Mouse (Mus musculus) lung, adult 18-20 months (tissue): ENCODE measurements around the gene Isoc2a.

Experiments
- DNase-seq, 2 experiments: peaks; one replicate each; pipeline ENCODE4 v3.0.0; 2022; ENCODE audit warnings: mixed read lengths in 2 of 2

Gene Isoc2a

DNA sequence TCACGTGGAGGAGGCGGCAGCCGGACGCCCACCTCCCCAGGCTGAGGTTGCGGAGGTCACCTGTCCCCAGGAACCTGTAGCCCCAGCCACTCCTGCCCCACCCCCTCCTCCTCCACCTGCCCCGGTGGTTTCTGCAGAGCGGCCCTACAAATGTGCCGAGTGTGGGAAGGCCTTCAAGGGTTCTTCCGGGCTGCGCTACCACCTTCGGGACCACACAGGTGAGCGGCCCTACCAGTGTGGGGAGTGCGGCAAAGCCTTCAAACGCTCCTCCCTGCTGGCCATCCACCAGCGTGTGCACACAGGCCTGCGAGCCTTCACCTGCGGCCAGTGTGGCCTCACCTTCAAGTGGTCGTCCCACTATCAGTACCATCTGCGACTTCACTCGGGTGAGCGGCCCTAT is 43.0 kb downstream of the Isoc2a start:
- DNase-seq = no peak

DNA sequence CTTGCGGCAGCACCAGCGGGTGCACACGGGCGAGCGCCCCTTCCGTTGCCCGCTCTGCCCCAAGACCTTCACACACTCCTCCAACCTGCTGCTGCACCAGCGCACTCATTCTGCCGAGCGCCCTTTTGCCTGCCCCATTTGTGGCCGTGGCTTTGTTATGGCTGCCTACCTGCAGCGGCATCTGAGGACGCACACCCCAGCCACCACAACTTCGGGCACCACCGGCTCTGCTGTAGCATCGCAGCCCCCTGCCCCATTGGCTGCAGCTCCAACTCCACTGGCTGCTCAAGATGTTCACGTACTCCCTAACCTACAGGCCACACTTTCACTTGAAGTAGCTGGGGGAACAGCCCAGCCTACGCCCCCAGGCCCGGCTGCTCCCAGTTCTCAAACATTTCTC is 43.5 kb downstream of the Isoc2a start:
- DNase-seq = no peak

- DNase-seq = no peak
Measured at GRCm38 (mm10) chr7:4920976-4921823, 44.2 kb downstream of the Isoc2a start.

GRCm38 (mm10) chr7:4921824-4922482 is 45.0 kb downstream of the Isoc2a start, which contains the start of gene Nat14:
Gene Nat14, plus strand, starts transcription at chr7:4922028.
- no peak for DNase-seq

GRCm38 (mm10) chr7:4922508-4922907 is 45.6 kb downstream of the Isoc2a start:
- DNase-seq = peak; percentile 59 to 71

DNA sequence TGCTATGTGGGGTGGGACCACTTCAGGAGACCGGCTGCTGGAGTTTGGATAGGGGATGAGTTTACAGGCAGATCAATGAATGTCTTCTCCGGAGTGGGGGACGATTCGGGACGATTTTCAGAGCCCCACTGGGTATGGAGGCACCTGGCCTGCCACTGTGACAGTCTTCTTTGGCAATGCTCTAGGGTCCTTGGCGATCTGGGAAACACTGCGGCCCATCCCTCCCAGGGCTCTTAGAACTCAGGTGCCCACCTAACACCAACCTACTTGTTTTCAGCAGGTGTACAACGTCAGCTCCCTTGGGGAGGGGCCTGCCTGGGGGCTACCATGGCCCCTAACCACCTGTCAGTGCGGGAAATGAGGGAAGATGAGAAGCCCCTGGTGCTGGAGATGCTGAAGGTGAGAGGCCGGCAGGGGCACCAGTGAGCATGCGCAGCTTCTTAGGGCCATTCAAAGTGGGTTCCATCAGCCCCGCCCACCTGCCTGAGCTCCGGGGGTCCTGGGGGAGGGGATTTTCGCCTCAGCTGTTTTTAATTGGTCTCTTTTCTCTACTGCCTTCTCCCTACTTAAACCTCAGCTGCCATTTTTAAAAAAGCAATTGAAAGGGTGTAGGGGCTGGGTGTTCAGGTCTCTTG is 46.1 kb downstream of the Isoc2a start:
- no peak for DNase-seq

- DNase-seq = peak in 1 of 2 experiments; percentile 52
Measured at GRCm38 (mm10) chr7:4923586-4924364, 46.8 kb downstream of the Isoc2a start.

DNA sequence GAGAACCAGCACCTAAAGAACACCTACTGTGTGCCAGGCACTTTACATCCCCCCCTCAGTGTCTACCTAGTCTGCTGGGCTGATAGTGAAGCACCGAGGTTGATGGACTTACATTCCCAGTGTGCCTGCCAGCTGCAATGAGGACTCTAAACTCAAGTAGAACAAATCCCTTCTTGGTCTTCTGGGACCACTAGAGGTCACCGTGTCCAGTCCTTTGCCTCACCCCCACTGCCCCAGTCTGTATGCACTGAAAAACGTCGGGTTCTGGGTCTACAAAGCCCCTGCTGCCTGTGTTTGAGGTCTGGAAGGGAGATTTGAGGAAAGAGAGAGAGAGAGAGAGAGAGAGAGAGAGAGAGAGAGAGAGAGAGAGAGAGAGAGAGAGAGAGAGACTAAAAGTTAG is 47.5 kb downstream of the Isoc2a start:
- DNase-seq = no peak

GRCm38 (mm10) chr7:4924891-4925301 is 47.9 kb downstream of the Isoc2a start:
- peak in 1 of 2 experiments; percentile 51 for DNase-seq

GRCm38 (mm10) chr7:4925441-4926381 is 48.8 kb downstream of the Isoc2a start, which contains the start of gene Ssc5d:
Gene Ssc5d, plus strand, starts transcription at chr7:4925785.
- DNase-seq = peak; percentile 26 to 40

DNA sequence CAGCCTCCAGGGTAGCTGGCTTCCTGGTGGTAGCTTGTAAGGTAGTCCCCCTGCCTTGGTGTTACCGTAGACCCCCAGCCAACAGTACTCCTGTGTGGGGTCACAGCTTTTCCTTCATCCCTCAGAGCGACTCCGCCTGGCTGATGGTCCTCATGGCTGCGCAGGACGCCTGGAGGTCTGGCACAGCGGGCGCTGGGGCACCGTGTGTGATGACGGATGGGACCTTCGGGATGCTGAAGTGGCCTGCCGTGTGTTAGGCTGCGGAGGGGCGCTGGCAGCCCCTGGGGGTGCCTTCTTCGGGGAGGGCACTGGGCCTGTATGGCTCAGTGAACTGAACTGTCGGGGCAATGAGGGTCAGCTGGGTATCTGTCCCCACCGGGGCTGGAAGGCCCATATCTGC is 49.9 kb downstream of the Isoc2a start:
- DNase-seq = no peak

DNA sequence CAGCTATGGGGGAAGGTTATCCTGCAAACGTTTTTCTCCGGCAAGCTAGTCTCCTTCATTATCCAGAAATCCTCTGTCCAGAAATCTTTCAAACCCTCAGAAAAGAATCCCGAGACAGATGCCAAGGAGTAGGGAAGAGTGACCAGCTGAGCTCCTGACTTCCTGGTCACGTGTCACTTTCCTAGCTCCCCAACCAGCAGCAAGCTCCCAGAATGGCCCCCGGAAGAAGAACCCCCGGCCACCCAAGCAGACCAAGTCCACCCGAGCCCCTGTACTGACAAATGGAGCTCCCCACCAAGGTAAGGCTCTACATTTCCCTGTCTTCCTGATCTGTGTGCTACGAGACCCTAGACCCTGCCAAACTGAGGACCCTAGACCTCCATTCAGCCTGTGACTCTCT is 50.8 kb downstream of the Isoc2a start:
- no peak for DNase-seq

- no peak for DNase-seq
Measured at GRCm38 (mm10) chr7:4928323-4928722, 51.4 kb downstream of the Isoc2a start.

GRCm38 (mm10) chr7:4933103-4933502 is 56.1 kb downstream of the Isoc2a start:
- no peak for DNase-seq

DNA sequence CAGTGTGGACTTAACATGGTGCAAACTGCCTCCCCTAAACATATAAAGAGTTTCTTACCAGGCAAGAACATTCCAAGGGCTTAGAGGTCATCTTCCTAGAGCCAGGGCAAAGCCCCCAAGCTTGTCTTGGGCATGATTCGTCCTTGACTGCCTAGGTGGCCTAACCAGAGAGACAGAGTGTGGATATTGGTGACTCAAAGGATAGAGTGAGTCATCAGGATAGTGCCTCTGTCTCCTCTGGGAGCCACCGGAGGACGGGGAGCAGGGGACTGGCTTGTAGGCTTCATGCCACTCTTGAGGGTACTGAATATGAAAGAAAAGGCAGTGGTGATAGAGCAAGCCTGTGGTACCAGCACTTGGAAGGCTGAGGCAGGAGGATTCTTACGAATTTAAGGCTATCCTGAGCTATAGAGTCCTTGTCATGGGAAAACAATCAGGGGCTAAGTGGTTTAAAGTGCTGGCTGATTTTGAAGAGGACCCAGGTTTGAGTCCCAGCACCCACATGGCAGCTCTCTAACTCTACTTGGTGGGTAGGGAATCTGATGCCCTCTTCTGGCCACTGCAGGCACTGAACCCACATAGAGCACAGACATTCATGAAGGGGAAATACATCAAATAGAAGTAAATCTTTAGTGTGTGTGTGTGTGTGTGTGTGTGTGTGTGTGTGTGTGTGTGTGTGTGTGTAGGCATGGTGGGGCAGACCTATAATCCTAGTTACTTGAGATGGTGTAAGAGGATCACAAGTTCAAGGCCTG is 57.4 kb downstream of the Isoc2a start:
- DNase-seq = no peak

DNA sequence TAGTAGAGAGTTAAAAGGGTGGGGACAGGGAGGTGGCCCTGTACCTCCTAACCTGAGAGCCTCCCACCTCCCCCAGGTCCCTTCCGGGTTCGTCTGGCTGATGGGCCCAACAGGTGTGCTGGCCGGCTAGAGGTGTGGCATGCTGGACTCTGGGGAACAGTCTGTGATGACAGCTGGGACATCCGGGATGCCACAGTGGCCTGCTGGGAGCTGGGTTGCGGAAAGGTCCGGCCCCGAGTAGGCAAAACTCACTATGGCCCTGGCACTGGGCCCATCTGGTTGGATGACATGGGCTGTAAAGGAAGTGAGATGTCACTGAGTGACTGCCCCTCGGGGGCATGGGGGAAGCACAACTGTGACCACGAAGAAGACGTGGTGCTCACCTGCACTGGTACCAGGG is 59.9 kb downstream of the Isoc2a start:
- DNase-seq = no peak

DNA sequence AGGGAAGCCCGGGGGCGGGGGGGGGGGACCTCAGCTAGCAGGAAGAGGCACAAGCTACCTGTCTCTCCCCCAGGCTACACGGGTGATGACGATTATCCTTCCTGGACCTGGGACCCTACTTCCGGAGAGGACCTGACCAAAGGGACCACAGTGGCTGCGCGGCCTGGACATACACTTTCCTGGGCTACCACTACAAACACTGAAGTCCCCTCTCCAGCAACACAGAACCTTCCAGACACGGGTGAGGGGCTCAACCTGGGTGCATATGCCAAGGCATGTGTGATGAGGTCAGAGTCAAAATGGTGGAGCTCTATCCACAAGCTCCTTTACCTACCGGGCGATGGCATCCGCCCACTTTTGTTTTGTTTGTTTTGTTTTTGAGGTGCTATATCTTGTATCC is 60.4 kb downstream of the Isoc2a start:
- DNase-seq = no peak

GRCm38 (mm10) chr7:4938456-4938855 is 61.5 kb downstream of the Isoc2a start:
- peak; percentile 71 to 73 for DNase-seq

GRCm38 (mm10) chr7:4940068-4940479 is 63.1 kb downstream of the Isoc2a start:
- peak; percentile 83 to 86 for DNase-seq

DNA sequence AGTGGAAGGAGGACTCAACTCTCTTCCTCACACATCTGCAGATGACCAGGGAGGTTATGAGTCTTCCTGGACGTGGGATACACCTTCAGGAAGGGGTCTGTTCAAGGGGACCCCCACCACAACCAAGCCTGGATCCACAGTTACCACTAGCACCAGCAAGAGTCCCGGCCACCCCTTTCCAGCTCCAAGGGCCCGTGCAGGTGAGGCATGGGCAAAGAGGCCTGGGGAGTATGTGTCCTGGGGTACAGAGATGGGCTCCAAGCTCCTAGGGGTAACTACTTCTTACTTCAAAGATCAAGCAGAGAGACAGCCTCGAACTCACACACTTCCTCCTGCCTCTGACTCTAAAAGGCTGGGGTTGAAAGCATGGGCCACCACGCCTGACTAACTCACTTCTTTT is 65.7 kb downstream of the Isoc2a start:
- no peak for DNase-seq
